Mouse (Mus musculus): Measurements from ENCODE around the gene Lsm14a. TPM values are rescaled to one million over a fixed set of nuclear protein-coding genes. Genes with fewer than 3 reads are reported as not detected.
"Not testable (repeated sequence)": the region's sequence is repeated elsewhere in the genome, so short reads cannot be mapped to it uniquely, and the experiment has no call there.

Gene Lsm14a
- polyA plus RNA-seq, 1 experiment, result 90.8 TPM

GRCm38 (mm10) chr7:34338445-34339163 lies 54.5 kb downstream of the Lsm14a start:
- Histone ChIP-seq H3K27ac (ENCODE audit: control insufficient read depth, insufficient read depth, low read length) (no peak overlapping the region), H3K4me3 (ENCODE audit: control insufficient read depth, insufficient read depth, low read length) (no peak overlapping the region)
- TF ChIP-seq CTCF (IDR thresholded peaks at IDR 0.05; ENCODE audit: borderline replicate concordance, control insufficient read depth, extremely low read depth, insufficient read depth, low read length, poor library complexity) (no peak), POLR2A (IDR thresholded peaks at IDR 0.05; ENCODE audit: control insufficient read depth, extremely low read depth, insufficient read depth, low read length, poor library complexity) (no peak)

GRCm38 (mm10) chr7:34337268-34337667 lies 55.8 kb downstream of the Lsm14a start:
- H3K4me3 ChIP-seq (ENCODE audit: control insufficient read depth, insufficient read depth, low read length), result no peak overlapping the region
- peaks cover 13% of the 10 kb centered on the region for H3K36me3 ChIP-seq (ENCODE audit: control insufficient read depth, insufficient read depth, low read length)
- TF ChIP-seq CTCF (IDR thresholded peaks at IDR 0.05; ENCODE audit: borderline replicate concordance, control insufficient read depth, extremely low read depth, insufficient read depth, low read length, poor library complexity), result no peak
- no peak for TF ChIP-seq POLR2A (IDR thresholded peaks at IDR 0.05; ENCODE audit: control insufficient read depth, extremely low read depth, insufficient read depth, low read length, poor library complexity)
- no peaks in the 10 kb centered on the region for H3K27me3 ChIP-seq (ENCODE audit: control insufficient read depth, insufficient read depth, low read length)
- DNase-seq, result no peak
- 52% methylated on average over 2 of the region's 2 CpGs for WGBS
- H3K27ac ChIP-seq (ENCODE audit: control insufficient read depth, insufficient read depth, low read length), result no peak overlapping the region
- no peaks in the 10 kb centered on the region for H3K4me1 ChIP-seq (replicated peaks; ENCODE audit: control insufficient read depth, insufficient read depth, low read length)

More at GRCm38 (mm10) chr7:34338445-34339163, 54.5 kb downstream of the Lsm14a start:
- Histone ChIP-seq H3K27me3 (ENCODE audit: control insufficient read depth, insufficient read depth, low read length) (no peaks in the 10 kb centered on the region), H3K36me3 (ENCODE audit: control insufficient read depth, insufficient read depth, low read length) (peaks cover 26% of the 10 kb centered on the region), H3K4me1 (replicated peaks; ENCODE audit: control insufficient read depth, insufficient read depth, low read length) (no peaks in the 10 kb centered on the region)
- DNase-seq, result no peak
- 83% methylated on average over 9 of the region's 9 CpGs for WGBS

GRCm38 (mm10) chr7:34336545-34336944 lies 56.6 kb downstream of the Lsm14a start:
- not testable (repeated sequence) for H3K4me1 ChIP-seq (replicated peaks; ENCODE audit: control insufficient read depth, insufficient read depth, low read length); H3K36me3 ChIP-seq (ENCODE audit: control insufficient read depth, insufficient read depth, low read length); H3K4me3 ChIP-seq (ENCODE audit: control insufficient read depth, insufficient read depth, low read length); H3K27me3 ChIP-seq (ENCODE audit: control insufficient read depth, insufficient read depth, low read length); H3K27ac ChIP-seq (ENCODE audit: control insufficient read depth, insufficient read depth, low read length); DNase-seq
- 94% methylated on average over 1 of the region's 1 CpGs for WGBS

- Histone ChIP-seq H3K27me3 (ENCODE audit: control insufficient read depth, insufficient read depth, low read length) (no peaks in the 10 kb centered on the region), H3K4me3 (ENCODE audit: control insufficient read depth, insufficient read depth, low read length) (no peak overlapping the region), H3K27ac (ENCODE audit: control insufficient read depth, insufficient read depth, low read length) (no peak overlapping the region), H3K4me1 (replicated peaks; ENCODE audit: control insufficient read depth, insufficient read depth, low read length) (no peaks in the 10 kb centered on the region), H3K36me3 (ENCODE audit: control insufficient read depth, insufficient read depth, low read length) (no peaks in the 10 kb centered on the region)
- 76% methylated on average over 3 of the region's 3 CpGs for WGBS
- no peak for DNase-seq
- TF ChIP-seq CTCF (IDR thresholded peaks at IDR 0.05; ENCODE audit: borderline replicate concordance, control insufficient read depth, extremely low read depth, insufficient read depth, low read length, poor library complexity) (no peak), POLR2A (IDR thresholded peaks at IDR 0.05; ENCODE audit: control insufficient read depth, extremely low read depth, insufficient read depth, low read length, poor library complexity) (no peak)
Measured at GRCm38 (mm10) chr7:34327493-34327892, 65.6 kb downstream of the Lsm14a start.

- WGBS, result 89% methylated on average over 1 of the region's 1 CpGs
Measured at GRCm38 (mm10) chr7:34324857-34325256, 68.3 kb downstream of the Lsm14a start.

GRCm38 (mm10) chr7:34324005-34324404 lies 69.1 kb downstream of the Lsm14a start:
- no peak for TF ChIP-seq CTCF (IDR thresholded peaks at IDR 0.05; ENCODE audit: borderline replicate concordance, control insufficient read depth, extremely low read depth, insufficient read depth, low read length, poor library complexity)
- TF ChIP-seq POLR2A (IDR thresholded peaks at IDR 0.05; ENCODE audit: control insufficient read depth, extremely low read depth, insufficient read depth, low read length, poor library complexity), result no peak
- H3K4me3 ChIP-seq (ENCODE audit: control insufficient read depth, insufficient read depth, low read length), result no peak overlapping the region
- no peaks in the 10 kb centered on the region for H3K36me3 ChIP-seq (ENCODE audit: control insufficient read depth, insufficient read depth, low read length)
- H3K27me3 ChIP-seq (ENCODE audit: control insufficient read depth, insufficient read depth, low read length), result no peaks in the 10 kb centered on the region
- H3K4me1 ChIP-seq (replicated peaks; ENCODE audit: control insufficient read depth, insufficient read depth, low read length), result no peaks in the 10 kb centered on the region
- 100% methylated on average over 2 of the region's 2 CpGs for WGBS
- no peak overlapping the region for H3K27ac ChIP-seq (ENCODE audit: control insufficient read depth, insufficient read depth, low read length)
- DNase-seq, result no peak

More at GRCm38 (mm10) chr7:34324857-34325256, 68.3 kb downstream of the Lsm14a start:
- no peaks in the 10 kb centered on the region for H3K27me3 ChIP-seq (ENCODE audit: control insufficient read depth, insufficient read depth, low read length)
- H3K4me1 ChIP-seq (replicated peaks; ENCODE audit: control insufficient read depth, insufficient read depth, low read length), result no peaks in the 10 kb centered on the region
- no peak for TF ChIP-seq POLR2A (IDR thresholded peaks at IDR 0.05; ENCODE audit: control insufficient read depth, extremely low read depth, insufficient read depth, low read length, poor library complexity)
- TF ChIP-seq CTCF (IDR thresholded peaks at IDR 0.05; ENCODE audit: borderline replicate concordance, control insufficient read depth, extremely low read depth, insufficient read depth, low read length, poor library complexity), result no peak
- H3K36me3 ChIP-seq (ENCODE audit: control insufficient read depth, insufficient read depth, low read length), result no peaks in the 10 kb centered on the region
- H3K27ac ChIP-seq (ENCODE audit: control insufficient read depth, insufficient read depth, low read length), result no peak overlapping the region
- DNase-seq, result no peak
- no peak overlapping the region for H3K4me3 ChIP-seq (ENCODE audit: control insufficient read depth, insufficient read depth, low read length)

- WGBS, result 92% methylated on average over 8 of the region's 8 CpGs
- no peaks in the 10 kb centered on the region for H3K4me1 ChIP-seq (replicated peaks; ENCODE audit: control insufficient read depth, insufficient read depth, low read length)
- H3K4me3 ChIP-seq (ENCODE audit: control insufficient read depth, insufficient read depth, low read length), result no peak overlapping the region
- no peaks in the 10 kb centered on the region for H3K36me3 ChIP-seq (ENCODE audit: control insufficient read depth, insufficient read depth, low read length)
- no peaks in the 10 kb centered on the region for H3K27me3 ChIP-seq (ENCODE audit: control insufficient read depth, insufficient read depth, low read length)
- H3K27ac ChIP-seq (ENCODE audit: control insufficient read depth, insufficient read depth, low read length), result no peak overlapping the region
- TF ChIP-seq POLR2A (IDR thresholded peaks at IDR 0.05; ENCODE audit: control insufficient read depth, extremely low read depth, insufficient read depth, low read length, poor library complexity) (no peak), CTCF (IDR thresholded peaks at IDR 0.05; ENCODE audit: borderline replicate concordance, control insufficient read depth, extremely low read depth, insufficient read depth, low read length, poor library complexity) (no peak)
- no peak for DNase-seq
Measured at GRCm38 (mm10) chr7:34323351-34323750, 69.8 kb downstream of the Lsm14a start.
